Mouse (Mus musculus) brain, embryonic 18.5 days (tissue): ENCODE data around the gene Astn2.

Source experiments
- DNase-seq: peaks from one replicate; pipeline ENCODE4 v3.0.0-alpha.2; 2012; ENCODE audit warnings: low read depth, low spot score

Astn2 gene

GRCm38 (mm10) chr4:66404201-66404711 lies at the start of gene Astn2:
Astn2 (minus strand) TSS chr4:66404611.
- DNase-seq: no peak

- DNase-seq: no peak
Observed at GRCm38 (mm10) chr4:66450115-66450514, 45.7 kb upstream of the Astn2 start.

GRCm38 (mm10) chr4:66431256-66431655 lies 26.8 kb upstream of the Astn2 start:
- DNase-seq: no peak

GRCm38 (mm10) chr4:66425804-66426203 lies 21.4 kb upstream of the Astn2 start:
- DNase-seq: no peak

- no peak for DNase-seq
Observed at GRCm38 (mm10) chr4:66414778-66415177, 10.4 kb upstream of the Astn2 start.

- no peak for DNase-seq
Observed at GRCm38 (mm10) chr4:66405086-66405485, 675 bp upstream of the Astn2 start.

- no peak for DNase-seq
Observed at GRCm38 (mm10) chr4:66403708-66404200, 657 bp downstream of the Astn2 start.

GRCm38 (mm10) chr4:66403116-66403707 lies 1.2 kb downstream of the Astn2 start:
- DNase-seq: no peak

GRCm38 (mm10) chr4:66402611-66403010 lies 1.8 kb downstream of the Astn2 start:
- DNase-seq: no peak

- no peak for DNase-seq
Observed at GRCm38 (mm10) chr4:66401186-66401681, 3.2 kb downstream of the Astn2 start.

GRCm38 (mm10) chr4:66399066-66399465 lies 5.3 kb downstream of the Astn2 start:
- DNase-seq: no peak

GRCm38 (mm10) chr4:66397216-66397615 lies 7.2 kb downstream of the Astn2 start:
- DNase-seq: no peak

- DNase-seq: no peak
Observed at GRCm38 (mm10) chr4:66393294-66393693, 11.1 kb downstream of the Astn2 start.

- no peak for DNase-seq
Observed at GRCm38 (mm10) chr4:66390480-66390879, 13.9 kb downstream of the Astn2 start.

GRCm38 (mm10) chr4:66378586-66378985 lies 25.8 kb downstream of the Astn2 start:
- DNase-seq: no peak

GRCm38 (mm10) chr4:66370557-66371071 lies 33.8 kb downstream of the Astn2 start:
- peak; percentile 65 for DNase-seq

- DNase-seq: no peak
Observed at GRCm38 (mm10) chr4:66365500-66365899, 38.9 kb downstream of the Astn2 start.

GRCm38 (mm10) chr4:66344632-66345031 lies 59.8 kb downstream of the Astn2 start:
- no peak for DNase-seq

GRCm38 (mm10) chr4:66337443-66337842 lies 67.0 kb downstream of the Astn2 start:
- no peak for DNase-seq

GRCm38 (mm10) chr4:66330600-66331285 lies 73.7 kb downstream of the Astn2 start:
- no peak for DNase-seq

GRCm38 (mm10) chr4:66321051-66321450 lies 83.4 kb downstream of the Astn2 start:
- DNase-seq: no peak

- DNase-seq: no peak
Observed at GRCm38 (mm10) chr4:66314806-66315484, 89.5 kb downstream of the Astn2 start.
